Mouse (Mus musculus) left cerebral cortex, adult 18-20 months (tissue): ENCODE measurements around the gene Vdr. TPM values are rescaled to one million over a fixed set of nuclear protein-coding genes. Genes with fewer than 3 reads are reported as not detected.

Experiments used
- DNase-seq, 2 experiments: peaks; one replicate each; pipeline ENCODE4 v3.0.0; 2021 to 2022; ENCODE audit warnings: low spot score in 2 of 2, mixed read lengths in 1 of 2
- total RNA-seq, 2 experiments: library from RNA; stranded (reverse); gene quantifications; 2 replicates each; pipeline ENCODE4 v1.2.3; 2021

Gene Vdr
- total RNA-seq, 2 experiments from 2014 or later = 0.75 to 2.3 TPM

DNA sequence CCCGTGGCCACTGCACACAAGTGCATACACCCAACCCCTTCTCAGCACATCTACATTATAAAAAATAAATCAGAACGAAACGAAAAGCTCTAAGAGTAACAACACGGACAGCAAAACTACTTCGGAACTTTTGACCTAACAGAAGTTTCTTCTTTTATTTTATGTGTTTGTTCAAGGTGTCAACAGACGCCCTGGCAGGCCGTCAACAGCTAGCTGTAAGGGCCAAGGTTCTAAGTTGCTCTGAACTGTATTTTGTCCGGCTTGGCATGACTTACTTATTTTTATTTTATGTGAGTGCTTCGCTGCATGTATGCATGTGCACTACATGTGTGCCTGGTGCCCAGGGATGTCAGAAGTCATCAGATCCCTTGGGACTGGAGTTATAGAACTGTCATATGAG is 11.4 kb upstream of the Vdr start:
- DNase-seq = no peak

DNA sequence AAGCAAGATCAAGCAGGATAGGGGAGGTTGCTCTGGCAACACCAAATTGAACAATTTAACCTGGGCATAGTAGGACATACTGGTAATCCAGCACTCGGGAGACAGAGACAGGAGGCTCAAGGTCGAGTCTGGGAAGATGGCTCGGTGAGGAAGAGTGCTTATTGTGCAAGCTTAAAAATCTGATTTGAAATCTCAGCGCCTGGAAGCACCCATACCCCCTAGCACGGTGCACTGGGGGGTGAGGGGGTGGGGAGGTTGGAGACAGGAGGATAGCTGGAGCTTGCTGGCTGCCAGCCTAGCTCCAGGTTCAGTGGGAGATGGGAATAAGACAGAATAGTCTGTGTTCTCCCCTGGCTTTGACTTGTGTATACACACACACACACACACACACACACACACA is 9.9 kb upstream of the Vdr start:
- no peak for DNase-seq

DNA sequence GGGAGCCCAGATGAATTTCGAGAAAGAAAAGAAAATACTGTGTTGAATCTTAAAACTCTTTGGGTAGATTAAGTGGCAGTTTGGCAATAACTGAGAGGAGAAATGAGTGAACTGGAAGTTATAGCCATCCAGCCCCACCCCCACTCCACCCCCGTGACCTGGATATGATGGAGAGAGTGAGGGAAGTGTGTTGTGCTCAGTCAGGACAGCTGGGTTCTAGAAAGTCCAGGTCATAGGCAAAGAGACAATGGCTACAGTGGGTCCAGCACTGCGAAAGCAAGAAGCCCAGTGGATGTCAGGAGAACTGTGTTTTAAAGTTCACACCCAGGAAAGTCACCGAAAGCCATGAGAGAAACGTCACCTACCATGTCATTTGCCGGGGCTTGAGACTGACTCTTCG is 8.8 kb upstream of the Vdr start:
- DNase-seq = no peak

DNA sequence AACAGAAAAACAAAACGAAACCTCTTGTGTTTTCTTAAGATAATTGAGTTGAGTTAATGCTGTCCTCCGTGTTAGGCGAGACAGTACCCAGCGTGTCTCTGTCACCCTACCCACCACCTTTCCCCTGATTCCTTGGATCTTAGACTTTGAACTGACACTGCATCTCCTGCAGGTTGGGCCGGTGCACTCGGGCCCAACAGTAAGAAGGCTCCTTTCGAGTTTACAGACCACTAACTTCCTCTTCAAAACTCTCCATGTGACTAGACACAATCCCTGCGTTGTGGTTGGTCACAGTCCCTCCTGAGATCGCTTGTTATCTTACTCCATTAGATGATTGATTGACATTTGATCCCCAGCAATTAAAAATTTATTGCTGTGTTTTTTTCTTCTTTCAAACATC is 7.6 kb upstream of the Vdr start:
- no peak for DNase-seq

DNA sequence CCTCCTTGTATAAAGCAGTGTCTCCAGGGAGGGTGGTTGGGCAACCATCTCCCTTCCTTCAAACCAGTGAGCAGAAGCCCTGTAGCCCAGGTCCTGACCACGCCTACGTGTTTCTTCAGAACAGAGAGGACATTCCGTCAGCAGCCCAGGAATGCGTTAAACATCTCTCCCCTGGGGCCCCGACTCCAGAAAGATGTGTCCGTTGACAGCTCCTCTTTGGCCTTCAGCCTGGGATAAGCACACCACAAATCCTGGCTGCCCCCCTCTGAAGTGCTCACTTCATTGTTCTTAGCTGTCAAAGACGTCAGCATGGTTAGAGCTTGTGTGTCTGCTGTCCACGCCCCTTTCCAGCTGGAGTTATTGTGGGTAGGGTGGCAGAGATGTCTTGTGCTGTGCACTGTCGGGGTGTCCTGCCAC is 3.9 kb upstream of the Vdr start:
- no peak for DNase-seq

DNA sequence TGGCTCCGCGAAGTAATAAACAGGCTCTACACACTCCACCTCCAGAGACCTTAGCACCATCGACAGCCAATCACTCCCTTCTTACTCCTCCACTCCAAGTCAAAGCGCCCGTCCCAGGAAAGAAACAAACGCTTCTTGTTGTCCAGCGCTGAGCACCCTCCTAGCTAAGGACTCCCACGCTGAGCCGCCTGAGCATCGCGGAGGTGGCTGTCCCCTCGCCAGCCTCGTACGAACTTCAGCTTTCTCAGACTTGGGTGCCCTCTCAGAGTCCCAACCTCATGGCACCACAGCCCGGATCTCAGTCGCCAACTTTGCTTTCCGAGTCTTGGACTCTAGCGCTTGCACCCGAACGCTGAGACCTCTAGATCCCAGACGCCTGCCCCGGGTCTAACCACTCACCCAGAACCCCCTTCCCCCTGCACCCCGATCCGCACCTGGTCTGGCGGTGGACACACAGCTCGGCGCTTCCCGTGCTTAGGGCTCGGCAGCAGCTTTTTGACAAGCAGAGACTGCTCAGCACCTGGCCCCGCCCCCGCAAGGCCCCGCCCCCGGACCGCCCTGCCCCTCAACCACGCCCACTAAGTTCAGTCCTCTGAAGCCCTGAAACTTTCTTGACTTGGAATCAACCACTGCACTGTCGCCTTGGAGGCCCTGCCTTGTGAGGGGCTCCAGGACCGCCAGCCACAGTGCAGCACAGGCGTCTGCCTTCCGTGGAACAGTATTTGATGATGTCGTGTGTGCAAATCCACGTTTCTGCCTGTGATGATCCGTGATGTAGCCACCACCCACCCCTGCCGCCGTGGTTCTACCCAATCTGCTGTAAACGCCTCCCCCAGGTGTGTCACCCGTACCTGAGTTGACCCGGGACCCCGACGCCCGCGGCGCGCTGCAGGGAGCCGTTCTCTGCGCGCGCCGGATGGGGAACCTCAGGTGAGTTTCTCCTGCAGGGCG is 2.4 kb downstream of the Vdr start:
- no peak for DNase-seq

DNA sequence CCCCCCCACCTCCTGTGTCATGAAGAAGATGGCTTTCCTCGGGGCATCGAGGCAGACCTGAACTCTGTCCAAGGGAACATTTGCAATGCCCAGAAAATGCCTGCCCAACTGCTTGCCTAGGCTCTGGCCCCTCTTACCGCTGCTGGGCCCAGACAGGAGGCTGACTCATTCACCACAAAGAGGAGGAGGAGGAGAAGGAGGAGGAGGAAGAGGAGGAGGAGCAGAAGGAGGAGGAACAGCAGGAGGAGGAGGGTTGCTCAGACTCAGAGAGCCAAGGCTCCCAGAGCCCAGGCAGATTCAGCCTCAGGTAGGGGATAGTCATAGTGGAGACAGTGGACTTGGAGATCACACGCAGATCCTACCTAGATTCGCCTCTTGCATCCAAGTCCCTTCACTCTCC is 3.2 kb downstream of the Vdr start:
- no peak for DNase-seq

DNA sequence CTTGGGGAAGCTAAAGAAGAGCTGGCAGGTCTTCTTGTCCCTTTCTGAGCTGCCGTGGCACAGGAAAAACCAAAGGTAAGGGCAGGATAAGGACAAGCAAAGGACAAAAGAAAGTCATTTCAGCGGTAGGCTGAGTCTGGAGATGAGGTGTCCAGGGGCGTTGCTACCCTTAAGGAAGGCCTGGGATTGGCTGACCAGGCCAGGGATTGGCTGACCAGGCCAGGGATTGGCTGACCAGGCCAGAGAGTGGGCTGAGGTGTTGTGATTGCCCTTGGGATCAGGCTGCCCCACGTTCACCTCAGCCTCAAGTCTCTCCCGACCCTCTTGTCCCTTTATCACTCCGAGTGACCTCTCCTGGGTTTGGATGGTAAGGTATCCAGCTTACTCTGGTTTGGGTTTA is 5.1 kb downstream of the Vdr start:
- no peak for DNase-seq

DNA sequence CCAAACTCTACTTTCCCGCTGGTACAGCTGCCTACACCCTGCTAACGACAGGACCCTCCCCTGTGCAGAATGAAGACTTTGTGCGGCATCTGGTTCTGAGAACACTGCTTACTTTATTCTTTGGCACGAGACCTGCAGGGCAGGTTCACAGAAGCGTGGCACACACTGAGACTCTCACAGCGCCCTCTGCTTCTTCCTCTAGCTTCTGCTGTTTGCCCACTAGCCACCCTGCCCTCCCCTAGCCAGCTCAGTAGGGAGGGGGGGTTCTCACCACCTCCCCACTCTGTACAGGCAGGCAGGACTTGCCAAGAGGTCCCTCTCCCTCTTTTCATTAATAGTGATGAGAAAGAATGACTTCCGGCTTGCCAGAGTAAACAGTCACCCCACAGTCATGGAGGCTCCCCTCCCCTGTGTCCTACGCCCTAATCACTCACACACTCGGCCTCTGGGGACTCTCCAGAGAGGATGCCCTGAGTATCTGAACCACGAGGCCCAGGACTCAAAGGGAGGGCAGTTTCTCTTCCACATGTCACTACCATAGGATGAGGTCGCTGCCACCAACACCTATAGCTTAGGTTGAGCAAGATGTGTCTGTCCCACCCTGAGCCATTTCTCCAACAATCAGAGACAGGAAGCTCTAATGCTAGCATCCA is 6.0 kb downstream of the Vdr start:
- no peak for DNase-seq

DNA sequence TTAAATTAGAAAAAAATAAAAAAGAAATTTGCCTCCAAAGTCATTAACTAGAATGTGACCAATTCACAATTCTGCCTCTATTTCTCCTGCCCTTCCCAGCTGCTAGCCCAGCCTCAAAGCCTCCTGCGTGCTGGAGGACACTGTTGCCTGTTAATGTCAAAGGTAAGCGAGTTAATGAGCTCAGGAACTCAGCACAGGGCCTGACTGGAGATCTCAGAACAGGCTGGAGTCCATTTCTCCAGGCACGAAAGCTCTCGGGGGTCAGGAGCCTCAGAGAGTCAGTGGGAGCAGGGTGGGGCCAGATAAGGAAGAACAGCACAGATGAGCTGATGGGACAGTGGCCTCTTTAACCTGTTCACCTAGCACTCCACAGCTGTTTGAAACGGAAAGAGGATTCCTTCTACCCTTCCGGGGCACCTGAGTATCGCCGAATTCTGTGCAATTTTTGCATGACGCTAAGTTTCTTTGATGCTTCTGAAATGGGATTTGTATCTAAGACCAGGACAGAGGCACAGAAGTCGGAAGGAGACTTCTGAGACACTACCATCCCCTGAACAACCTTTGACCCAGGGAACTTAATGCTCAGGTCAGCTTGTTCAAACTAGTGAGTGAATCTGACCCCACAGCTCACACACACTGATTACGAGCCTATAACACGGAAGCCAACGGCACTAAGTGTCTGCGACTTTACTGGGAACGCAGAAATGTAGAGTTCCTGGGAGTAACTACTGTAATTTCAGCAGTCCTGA is 7.0 kb downstream of the Vdr start:
- no peak for DNase-seq

DNA sequence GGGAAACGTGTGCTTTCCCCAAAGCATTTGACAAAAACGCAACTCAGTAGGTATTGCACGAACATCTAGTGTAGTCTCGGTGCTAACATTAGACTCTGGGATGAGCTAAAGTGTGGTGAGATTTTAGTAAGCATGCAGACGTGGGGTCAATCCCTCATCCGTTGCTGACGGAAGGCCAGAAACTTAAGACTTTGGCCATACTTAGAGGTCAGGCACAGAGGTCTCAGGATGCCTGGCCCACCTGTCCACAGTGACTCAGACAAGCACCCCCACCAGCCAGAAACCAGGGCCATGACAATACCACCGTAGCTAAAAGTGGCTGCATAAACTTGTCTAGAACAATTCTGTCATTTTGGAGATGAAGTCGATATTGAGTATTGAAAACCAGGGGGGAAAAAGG is 9.4 kb downstream of the Vdr start:
- DNase-seq = no peak

DNA sequence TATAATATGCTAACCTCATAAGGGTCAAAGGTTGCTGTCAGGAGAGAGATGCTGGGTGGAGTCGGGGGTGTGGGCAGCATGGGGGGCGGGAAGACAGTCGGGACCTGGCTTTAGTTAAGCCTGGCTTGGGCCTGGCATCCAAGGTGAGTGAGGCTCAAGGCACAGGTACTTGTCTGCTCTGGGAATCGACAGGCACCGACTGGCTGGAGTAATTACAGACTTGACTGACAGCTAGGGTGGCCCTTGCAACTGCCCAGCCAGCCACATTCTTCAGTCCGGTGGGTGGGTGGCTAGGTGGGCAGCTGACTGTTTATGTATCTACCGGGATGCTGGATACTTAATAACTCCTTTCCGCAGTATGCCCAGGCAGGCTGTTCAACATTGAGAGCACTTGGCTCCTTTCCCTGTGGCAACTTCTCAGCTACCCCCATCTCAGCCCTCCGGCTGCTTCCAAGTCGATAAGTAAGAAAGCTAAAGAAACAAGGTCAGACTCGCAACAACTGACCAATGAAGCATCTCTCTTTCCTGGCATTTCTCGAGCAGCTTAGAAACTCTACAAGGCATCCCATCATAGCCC is 10.0 kb downstream of the Vdr start:
- DNase-seq = no peak

DNA sequence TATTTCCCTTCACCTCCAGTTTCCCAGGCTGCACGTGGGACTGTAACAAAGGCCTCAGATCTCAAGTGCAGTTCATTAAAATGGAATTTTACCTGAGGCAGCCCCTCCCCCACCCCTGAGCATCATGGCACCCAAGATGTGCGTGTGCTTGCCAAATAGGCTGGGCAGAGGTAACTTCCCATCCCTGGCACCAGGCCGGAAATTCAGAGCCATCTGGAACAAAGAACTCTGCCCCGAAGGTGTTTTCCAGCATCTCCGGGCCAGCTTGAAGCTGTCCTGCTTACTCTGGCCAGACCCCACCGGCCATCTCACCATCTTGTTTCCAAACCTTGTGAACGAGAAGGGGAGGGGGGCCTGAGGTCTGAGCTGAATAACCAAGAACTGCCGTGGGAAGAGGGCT is 10.7 kb downstream of the Vdr start:
- DNase-seq = no peak

DNA sequence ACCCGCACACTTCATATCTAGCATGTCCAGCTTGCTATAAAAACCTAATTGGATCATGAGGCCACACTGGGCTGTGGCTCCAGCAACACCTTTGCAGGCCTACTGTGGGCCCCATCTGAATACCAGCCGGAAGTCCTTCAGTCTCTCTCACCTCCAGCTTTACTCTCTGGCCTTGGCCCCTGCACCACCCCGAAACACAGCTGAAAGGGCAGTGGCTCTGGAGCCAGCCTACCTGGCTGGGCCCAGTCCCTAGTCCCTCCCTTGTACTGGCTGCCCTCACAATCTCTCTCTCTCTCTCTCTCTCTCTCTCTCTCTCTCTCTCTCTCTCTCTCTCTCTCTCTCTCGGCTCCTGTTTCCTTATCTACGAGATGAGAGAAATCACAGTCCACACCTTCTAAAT is 11.6 kb downstream of the Vdr start:
- DNase-seq = no peak

DNA sequence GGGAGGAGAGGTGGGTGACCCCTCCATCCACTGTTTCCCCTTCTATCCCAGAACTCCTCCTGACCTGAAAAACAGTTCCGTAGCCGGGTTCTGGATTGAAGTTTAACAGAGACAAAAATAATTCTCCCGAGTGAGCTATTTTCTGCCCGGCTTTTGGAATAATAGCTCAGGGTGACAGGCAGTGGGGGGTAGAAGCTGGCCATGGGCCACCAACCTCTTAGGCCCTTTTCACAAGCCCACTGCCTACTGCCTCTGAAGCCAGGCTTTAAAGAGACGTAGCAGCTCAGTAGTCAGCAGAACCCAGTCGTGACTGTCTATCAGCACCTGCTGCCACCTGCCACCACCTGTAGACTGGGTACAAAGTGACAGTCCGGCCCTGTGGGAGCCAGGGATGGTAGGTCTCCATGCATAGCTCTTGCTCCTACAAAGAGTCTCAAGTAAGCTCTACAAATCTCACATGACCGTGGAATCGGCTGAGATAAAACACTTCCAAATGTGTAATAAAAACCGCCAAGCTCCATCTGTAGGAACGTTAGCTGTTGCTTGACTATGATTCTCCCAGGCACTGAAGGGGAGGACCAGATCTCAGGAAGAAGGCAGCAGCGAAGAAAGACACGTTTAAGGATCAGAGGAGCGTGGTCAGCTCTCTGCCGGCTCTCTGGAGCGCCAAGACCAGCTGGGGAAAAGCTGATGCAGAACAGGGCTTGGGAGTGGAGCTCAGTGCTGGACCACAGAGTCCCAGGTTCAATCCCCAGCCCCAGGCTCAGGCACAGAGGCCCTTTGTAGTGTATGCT is 13.4 kb downstream of the Vdr start:
- no peak for DNase-seq

DNA sequence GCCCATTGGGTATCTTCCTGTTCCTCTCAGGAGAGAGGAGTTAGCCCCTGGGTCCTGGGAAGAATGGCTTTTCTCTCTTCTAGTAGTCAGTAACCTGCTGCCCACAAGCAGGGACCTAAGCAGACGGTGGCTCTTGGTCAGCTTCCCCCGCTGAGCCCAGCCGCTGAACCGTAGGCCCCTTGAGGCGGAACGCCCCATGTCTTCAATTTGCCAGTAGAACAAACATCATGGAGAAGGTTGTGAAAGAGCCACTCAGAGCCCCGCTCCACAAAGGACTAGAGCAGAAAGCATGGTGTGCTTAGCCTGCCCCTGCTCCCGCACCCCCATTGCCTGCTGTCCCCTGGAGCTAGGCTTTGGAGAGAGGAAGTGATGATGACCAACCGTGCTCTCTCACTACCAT is 14.1 kb downstream of the Vdr start:
- DNase-seq = no peak

DNA sequence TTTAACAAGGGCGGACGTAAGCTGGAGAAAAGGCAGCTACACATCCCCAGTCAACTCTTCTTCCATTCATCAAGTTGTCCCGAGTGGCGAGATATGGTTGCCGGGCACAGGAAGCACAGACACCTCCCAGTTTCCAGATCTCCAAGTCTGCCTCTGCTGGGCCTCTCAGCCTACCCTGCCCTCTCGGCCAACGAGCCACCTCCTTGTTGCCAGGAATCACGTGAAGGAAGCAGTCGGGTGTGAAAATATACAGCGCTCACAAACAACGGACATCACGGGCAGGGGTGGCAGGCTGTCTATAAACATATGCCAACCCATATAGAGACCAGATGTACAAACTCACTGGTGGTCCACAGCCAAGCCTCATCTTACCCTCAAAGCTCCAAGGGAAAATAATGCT is 14.6 kb downstream of the Vdr start:
- no peak for DNase-seq

DNA sequence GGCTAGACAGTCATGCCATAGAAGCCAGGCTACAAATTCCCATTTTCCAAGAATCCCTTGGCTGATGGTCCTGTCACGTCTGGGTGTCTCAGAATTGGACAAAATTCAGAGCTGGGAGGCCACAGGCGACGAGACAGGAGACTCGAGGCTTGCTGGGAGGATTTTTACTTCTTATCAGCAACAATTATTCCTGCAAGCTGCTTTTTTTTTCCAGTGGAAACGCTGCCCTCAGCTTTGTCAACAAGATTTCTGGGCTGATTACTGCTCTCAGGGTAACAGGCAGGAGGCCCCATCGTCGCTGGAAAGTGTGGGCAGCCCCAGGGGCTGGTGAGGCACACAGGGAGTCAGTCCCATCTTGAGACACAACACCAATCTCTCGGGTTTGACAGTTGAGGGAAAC is 17.9 kb downstream of the Vdr start:
- no peak for DNase-seq

DNA sequence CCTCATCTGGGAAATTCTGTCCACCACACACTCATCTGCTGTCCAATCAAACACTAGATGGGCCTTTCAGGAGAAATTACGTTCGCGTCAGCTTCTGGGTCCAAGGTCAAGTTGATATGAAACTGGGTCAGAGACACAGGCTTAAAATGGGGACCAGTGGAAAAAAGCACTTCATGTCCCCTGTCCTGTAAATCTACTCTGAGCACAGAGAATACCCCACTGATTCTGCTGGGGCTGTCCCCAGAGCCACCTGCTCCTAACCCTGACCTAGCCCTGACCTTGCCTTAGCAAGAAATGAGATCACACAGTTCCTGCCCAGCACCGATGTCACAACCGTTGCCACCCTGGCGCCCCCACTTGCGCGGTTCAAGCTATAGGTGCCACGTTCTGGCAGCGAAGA is 20.0 kb downstream of the Vdr start:
- DNase-seq = no peak

DNA sequence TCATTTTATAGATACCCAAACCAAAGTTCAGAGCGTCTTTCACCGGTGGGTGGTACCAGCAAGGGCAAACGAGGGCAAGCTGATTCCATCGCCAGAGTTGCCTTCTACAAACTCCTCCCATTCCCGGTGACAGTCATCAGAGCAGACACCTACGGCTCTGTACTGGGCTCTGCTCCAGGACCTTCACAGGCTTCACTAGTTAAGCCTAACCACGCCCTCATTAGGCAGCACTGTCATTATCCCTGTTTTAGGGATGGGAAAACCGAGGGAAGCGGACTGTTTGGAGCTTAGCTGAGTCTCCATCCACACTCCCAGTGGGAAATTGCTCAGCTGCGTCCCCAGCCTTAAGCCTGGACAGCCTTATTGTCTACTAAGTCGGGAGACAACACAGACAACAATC is 20.4 kb downstream of the Vdr start:
- peak; percentile 25 to 27 for DNase-seq

DNA sequence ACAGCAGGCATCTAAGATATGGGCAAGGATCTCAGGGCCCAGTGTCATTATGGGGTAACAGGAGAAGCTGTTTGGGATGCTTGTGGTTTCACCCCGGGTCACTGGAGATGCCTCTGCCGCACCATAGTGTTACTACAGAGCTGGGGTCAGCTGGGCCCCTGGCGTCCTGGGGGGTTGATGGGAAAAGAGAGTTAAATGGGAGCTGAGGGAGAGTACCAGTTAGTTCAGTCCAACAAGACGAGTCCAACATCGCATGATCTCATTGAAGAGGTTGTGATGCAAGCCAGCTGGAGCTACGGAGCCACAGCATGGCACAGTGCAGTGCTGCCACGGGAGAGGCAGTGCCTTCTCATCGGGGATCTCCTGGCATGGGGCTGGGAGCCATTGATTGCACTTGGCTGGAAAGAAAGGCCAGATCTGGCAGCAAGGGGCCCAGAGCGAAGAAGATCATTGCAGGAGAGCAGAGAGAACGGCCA is 22.9 kb downstream of the Vdr start:
- no peak for DNase-seq
